Mouse (Mus musculus): ENCODE measurements at regions not wholly inside any gene's neighbourhood (a gene's known extent, or its start where the extent isn't known, plus 50 kb on each side); places are given as distances from the start of the nearest gene placed in this dataset.
A peak's percentile ranks its signal among the peaks of the same experiment; 100 is the strongest.
"Not testable (repeated sequence)": the region's sequence is repeated elsewhere in the genome, so short reads cannot be mapped to it uniquely, and the experiment has no call there.

DNA sequence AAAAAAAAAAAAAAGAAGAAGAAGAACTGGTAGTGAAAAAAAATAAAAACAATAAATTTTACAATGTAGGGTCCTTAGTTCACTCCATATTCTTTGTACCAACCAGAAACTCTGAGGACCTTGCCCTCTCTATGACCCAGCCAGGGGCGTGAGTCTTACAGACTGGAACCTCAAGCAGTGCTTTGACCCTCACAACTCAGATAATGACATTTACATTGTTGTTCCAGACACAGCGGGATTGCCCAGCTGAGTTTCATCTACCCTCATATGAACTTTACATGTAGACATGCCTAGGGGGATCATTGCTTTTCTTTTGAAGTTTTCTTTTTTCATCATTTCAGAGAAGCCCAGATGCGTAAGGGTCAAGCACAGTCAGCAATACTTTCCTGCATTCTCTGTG, 1496.6 kb upstream of the 4931417E11Rik start:
- Histone ChIP-seq H3K4me1 (ENCODE audit: control insufficient read depth, insufficient read depth, low read length) (no peaks in the 10 kb centered on the region), H3K4me3 (replicated peaks; ENCODE audit: insufficient read depth, low read depth, low read length) (no peak overlapping the region), H3K27ac (ENCODE audit: insufficient read depth, low read length) (no peak overlapping the region), H3K27me3 (ENCODE audit: control insufficient read depth, insufficient read depth, low read length) (no peaks in the 10 kb centered on the region)
- DNase-seq: no peak
- WGBS: 86% methylated on average over 3 of the region's 3 CpGs
- no peak for TF ChIP-seq CTCF (IDR thresholded peaks at IDR 0.05; ENCODE audit: borderline replicate concordance, insufficient read depth, low read depth, low read length)
- no peak for TF ChIP-seq POLR2A (IDR thresholded peaks at IDR 0.05; ENCODE audit: borderline replicate concordance, insufficient read depth, low read length)

DNA sequence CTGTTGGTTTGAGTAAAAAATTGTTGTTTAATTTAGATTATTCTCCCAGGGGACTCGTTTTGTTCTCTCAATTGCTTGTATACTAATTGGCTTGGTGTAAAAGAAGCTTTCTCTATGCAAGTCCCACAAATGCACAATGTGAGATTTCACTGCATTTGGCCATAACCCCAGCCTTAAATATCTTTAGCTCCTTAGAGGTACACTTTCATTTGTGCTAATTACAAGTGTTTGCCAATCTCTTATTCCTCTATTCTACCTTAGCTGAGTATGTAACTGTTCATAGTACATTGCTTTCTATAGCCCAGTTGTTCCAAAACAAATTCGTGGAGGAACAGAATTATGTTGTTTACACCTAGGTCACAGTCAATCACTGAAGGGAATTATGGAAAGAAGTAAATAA, 1459.0 kb upstream of the 4931417E11Rik start:
- 50% methylated on average over 2 of the region's 2 CpGs for WGBS
- Histone ChIP-seq H3K4me1 (ENCODE audit: control insufficient read depth, insufficient read depth, low read length) (no peaks in the 10 kb centered on the region), H3K27ac (ENCODE audit: insufficient read depth, low read length) (no peak overlapping the region), H3K4me3 (replicated peaks; ENCODE audit: insufficient read depth, low read depth, low read length) (no peak overlapping the region), H3K27me3 (ENCODE audit: control insufficient read depth, insufficient read depth, low read length) (no peaks in the 10 kb centered on the region)
- DNase-seq: no peak
- TF ChIP-seq CTCF (IDR thresholded peaks at IDR 0.05; ENCODE audit: borderline replicate concordance, insufficient read depth, low read depth, low read length) (no peak), POLR2A (IDR thresholded peaks at IDR 0.05; ENCODE audit: borderline replicate concordance, insufficient read depth, low read length) (no peak)

DNA sequence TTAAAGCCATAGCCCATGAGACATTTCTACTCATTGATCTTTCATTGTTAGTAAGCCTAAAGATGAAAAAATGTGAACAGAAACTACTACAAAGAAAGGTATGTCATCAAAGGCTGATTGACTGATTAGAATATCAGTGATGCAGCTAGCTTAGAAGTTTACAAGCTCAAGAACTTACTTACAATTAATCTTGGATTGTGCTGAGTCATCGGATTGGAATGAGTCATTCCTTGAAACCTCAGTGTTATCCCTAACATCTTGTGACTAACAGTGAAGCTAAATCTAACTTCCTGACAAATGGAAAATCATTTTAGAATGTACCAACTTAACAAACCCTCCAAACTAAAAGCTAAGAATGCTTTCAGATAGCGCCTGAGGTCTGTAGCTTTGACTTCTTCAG, 1434.1 kb upstream of the 4931417E11Rik start:
- TF ChIP-seq CTCF (IDR thresholded peaks at IDR 0.05; ENCODE audit: borderline replicate concordance, insufficient read depth, low read depth, low read length) (no peak), POLR2A (IDR thresholded peaks at IDR 0.05; ENCODE audit: borderline replicate concordance, insufficient read depth, low read length) (no peak)
- 94% methylated on average over 2 of the region's 2 CpGs for WGBS
- no peak for DNase-seq

DNA sequence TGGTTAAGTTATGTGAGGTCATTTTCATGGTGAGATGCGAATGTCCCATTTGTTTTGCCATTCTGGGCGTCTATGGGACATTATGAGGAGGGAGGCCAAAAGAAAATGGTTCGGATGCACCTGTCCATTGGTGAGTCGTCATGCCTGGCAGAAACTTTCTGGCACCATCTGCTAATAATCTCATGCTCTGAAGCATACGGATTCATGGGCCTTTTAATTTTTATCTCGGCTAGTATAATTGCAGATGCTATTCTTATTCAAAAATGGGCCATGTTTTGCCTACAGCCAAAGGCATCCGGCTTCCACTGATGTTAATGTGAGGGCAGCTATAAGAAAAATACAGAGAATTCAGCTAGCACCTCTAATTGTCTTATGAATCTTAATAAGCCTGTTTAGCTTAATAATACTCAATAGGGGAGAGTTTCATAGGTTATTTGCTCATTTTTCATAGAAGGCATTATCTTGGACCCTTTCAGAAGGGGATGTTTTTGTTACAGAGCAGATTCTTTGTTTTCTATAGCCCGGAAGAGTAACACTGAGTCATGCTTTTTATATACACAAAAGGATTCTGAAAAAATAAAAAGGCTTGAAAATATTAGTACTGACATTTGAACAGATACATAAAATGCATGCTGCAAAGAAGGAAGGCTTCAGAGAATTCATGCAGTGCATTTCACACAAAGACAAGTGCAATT, 1401.3 kb upstream of the 4931417E11Rik start:
- no peaks in the 10 kb centered on the region for H3K4me1 ChIP-seq (ENCODE audit: control insufficient read depth, insufficient read depth, low read length)
- no peak overlapping the region for H3K4me3 ChIP-seq (replicated peaks; ENCODE audit: insufficient read depth, low read depth, low read length)
- DNase-seq: peak; percentile 10 to 52
- no peak for TF ChIP-seq CTCF (IDR thresholded peaks at IDR 0.05; ENCODE audit: borderline replicate concordance, insufficient read depth, low read depth, low read length)
- TF ChIP-seq POLR2A (IDR thresholded peaks at IDR 0.05; ENCODE audit: borderline replicate concordance, insufficient read depth, low read length): no peak
- WGBS: 15% methylated on average over 8 of the region's 8 CpGs
- no peak overlapping the region for H3K27ac ChIP-seq (ENCODE audit: insufficient read depth, low read length)
- no peaks in the 10 kb centered on the region for H3K27me3 ChIP-seq (ENCODE audit: control insufficient read depth, insufficient read depth, low read length)

More for the DNA sequence above, 1434.1 kb upstream of the 4931417E11Rik start:
- no peak overlapping the region for H3K27ac ChIP-seq (ENCODE audit: insufficient read depth, low read length)
- H3K4me3 ChIP-seq (replicated peaks; ENCODE audit: insufficient read depth, low read depth, low read length): no peak overlapping the region
- H3K4me1 ChIP-seq (ENCODE audit: control insufficient read depth, insufficient read depth, low read length): no peaks in the 10 kb centered on the region
- no peaks in the 10 kb centered on the region for H3K27me3 ChIP-seq (ENCODE audit: control insufficient read depth, insufficient read depth, low read length)

DNA sequence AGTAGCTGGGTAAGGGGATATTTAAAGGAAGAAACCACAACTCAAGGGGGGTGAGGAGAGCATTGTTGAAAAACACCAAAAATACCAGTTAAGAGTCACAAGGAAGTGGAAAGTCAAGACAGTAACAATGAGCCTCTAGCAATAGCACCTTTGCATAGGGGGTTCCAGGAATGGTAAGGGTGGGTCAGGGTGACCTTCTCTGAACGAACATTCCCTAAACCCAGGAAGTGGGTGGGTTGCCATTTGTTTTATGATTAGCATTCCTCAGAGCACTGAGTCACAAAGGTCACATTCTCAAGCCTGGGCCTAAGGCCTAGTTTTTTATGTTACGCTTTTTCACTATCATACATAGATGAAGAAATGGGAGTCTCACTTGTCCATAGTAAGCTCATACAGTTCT, 1351.2 kb upstream of the 4931417E11Rik start:
- DNase-seq; H3K4me3 ChIP-seq (replicated peaks; ENCODE audit: insufficient read depth, low read depth, low read length); H3K4me1 ChIP-seq (ENCODE audit: control insufficient read depth, insufficient read depth, low read length); H3K27ac ChIP-seq (ENCODE audit: insufficient read depth, low read length); H3K27me3 ChIP-seq (ENCODE audit: control insufficient read depth, insufficient read depth, low read length): not testable (repeated sequence)
- WGBS: 91% methylated on average over 2 of the region's 2 CpGs
